Mouse (Mus musculus): ENCODE data around the gene Tcl1b2.
"Not testable (repeated sequence)": the region's sequence is repeated elsewhere in the genome, so short reads cannot be mapped to it uniquely, and the experiment has no call there.

Tcl1b2 gene

DNA sequence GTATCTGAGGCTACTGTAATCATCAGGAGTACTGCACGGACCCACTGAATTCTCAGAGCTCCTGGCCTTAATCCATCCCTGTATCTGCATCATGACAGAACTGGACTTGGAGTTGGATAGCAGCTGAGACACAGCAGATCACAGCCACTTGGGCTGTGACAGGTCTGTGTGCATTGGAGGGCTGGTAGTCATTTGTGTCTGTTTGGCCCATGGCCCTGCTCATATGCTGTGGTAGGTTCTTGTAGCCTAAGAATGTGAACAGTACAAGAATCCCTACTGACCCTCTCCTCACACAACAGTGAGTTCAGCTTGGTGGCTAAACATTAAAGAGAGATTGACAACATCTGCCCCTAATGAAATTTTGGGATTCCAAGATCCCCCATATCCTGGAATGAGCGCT, 27.6 kb downstream of the Tcl1b2 start:
- no peak for TF ChIP-seq GATA4 (IDR thresholded peaks at IDR 0.05; ENCODE audit: insufficient replicate concordance, low read length)

DNA sequence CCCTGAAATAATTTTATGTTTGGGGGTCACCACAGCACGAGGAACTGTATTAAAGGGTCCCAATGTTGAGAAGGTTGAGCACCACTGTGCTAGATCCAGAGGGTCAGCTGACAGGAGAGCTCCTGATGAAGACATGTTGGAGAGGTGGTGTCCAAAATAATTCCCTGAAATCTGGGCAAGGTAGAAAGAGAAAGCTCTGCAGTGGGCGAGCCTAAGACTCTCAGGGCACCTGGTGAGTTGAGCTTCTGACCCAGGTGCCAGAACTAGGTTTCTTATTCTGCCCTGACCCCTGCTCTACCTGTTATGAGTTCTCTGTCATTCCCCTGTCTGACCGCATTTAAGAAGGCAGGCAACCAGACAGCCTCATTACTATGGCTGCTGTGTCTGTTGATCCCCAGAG, 30.2 kb downstream of the Tcl1b2 start, which contains the start of gene Tcl1b5:
TSS of gene Tcl1b5 (plus strand) at position 301 of the 400 bp plus-strand sequence.
- TF ChIP-seq GATA4 (IDR thresholded peaks at IDR 0.05; ENCODE audit: insufficient replicate concordance, low read length), result not testable (repeated sequence)

DNA sequence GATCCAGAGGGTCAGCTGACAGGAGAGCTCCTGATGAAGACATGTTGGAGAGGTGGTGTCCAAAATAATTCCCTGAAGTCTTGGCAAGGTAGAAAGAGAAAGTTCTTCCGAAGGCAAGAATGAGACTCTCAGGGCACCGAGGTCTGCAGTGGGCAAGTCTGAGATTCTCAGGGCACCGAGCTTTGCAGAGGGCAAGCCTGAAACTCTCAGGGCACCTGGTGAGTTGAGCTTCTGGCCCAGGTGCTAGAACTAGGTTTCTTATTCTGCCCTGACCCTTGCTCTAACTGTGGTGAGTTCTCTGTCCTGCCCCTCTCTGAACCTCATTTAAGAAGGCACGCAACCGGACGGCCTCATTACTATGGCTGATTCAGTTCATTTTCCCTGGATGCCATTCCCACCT, 44.9 kb downstream of the Tcl1b2 start, which contains the start of gene Tcl1b3:
TSS of gene Tcl1b3 (plus strand) at position 301 of the 400 bp plus-strand sequence.
- not testable (repeated sequence) for TF ChIP-seq GATA4 (IDR thresholded peaks at IDR 0.05; ENCODE audit: insufficient replicate concordance, low read length)

DNA sequence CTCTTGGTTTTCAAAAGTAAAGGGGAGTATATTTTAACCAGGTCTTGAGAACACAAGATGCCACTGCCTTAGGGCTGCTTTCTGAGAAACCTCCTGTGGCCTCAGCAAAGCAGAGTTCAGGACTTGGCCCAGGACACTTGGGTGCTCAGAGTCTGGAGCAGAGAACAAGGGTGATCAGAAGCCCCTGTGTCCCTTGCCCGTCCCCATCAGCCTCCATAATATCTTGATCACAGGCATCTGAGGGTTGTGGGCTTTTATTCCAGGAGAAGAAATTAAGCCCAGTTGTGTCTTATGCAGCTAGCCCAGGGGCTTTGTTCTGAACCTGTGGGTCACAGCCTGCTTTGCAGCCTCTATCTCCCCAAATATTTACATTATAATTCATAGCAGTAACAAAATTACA, 55.8 kb downstream of the Tcl1b2 start, which contains the start of gene Tcl1b4:
TSS of gene Tcl1b4 (plus strand) at position 301 of the 400 bp plus-strand sequence.
- not testable (repeated sequence) for TF ChIP-seq GATA4 (IDR thresholded peaks at IDR 0.05; ENCODE audit: insufficient replicate concordance, low read length)
